Mouse (Mus musculus): ENCODE measurements around the gene Bysl. TPM values are rescaled to one million over a fixed set of nuclear protein-coding genes. Genes with fewer than 3 reads are reported as not detected.

The Bysl gene
- polyA plus RNA-seq, 3 experiments from 2014 or later: 9.1 to 12.3 (median 11.6) TPM

DNA sequence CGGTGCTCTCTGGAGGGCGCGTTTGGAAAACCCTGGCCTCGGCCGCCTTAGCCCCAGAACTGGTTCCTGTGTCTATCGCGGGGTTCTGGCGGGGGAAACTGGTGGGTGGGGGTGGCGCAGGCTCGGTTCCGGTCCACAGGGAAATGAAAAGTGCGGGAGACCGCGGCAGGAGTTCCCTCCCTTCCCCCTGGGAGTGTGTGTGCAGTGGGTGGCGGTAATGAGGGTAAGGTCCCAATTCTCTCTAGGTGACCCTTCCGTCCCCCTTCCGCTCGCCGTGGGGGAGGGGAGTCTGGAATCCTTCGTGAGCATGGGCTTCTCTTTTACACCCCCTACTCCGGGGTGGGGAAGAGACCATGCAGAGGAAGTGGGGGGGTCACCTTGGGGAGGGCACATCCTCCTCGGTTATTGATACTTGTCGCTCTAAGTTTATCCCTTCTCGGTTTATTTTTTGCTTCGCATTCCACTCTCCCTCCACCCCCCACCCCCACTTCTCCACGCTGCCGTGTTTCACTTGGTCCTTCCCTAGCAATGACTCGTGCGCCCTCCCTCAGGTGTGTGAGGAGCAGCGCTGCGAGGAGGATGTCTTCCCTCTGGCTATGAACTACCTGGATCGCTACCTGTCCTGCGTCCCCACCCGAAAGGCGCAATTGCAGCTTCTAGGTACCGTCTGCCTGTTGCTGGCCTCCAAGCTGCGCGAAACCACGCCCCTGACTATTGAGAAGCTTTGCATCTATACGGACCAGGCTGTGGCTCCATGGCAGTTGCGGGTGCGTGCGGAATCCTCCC, 16.9 kb downstream of the Bysl start:
- ATAC-seq: peak; percentile 22

- no peak for ATAC-seq
Measured at GRCm38 (mm10) chr17:47593854-47594182, 17.5 kb downstream of the Bysl start.

- peak; percentile 76 for ATAC-seq
Measured at GRCm38 (mm10) chr17:47593215-47593853, 18.0 kb downstream of the Bysl start.

DNA sequence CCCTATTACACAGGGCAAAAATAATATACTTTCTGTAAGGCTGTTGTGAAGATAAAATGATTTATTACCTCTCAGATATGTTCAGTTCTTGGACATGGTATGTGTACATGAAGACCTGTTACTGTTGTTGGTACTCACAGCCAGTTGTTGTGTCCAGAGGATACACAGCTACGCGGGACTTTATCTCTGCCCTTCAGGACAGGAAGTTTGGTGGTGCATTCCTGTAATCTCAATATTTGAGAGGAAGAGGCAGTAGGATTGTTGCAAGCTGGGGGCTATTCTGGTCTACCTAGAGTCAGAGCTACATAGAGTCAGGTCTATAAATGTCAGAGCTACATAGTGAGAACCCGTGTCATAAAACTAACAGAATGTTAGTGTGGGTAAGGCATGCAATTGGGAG, 20.2 kb downstream of the Bysl start:
- no peak for ATAC-seq

- ATAC-seq: no peak
Measured at GRCm38 (mm10) chr17:47588517-47588916, 22.8 kb downstream of the Bysl start.

GRCm38 (mm10) chr17:47580962-47581361, 30.3 kb downstream of the Bysl start:
- ATAC-seq: no peak

DNA sequence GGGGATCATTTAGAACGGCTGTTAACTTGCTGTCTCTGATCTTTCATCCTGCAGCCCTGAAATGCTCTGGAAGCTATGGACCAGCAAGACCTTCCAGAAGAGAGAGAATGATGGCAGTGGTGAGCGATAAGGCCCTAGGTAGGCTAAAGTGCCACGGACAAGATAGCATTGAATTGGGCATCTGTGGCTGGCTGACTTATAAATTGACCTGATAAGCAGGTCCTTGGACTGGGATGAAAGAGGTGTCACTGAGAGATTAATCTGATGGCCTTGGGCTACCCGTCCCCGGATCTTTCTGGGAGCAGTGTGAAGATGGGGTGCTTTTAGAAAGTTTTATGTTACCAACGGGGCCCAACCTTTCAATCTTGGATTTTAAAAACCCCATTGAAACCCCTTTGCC, 32.6 kb downstream of the Bysl start:
- no peak for ATAC-seq

DNA sequence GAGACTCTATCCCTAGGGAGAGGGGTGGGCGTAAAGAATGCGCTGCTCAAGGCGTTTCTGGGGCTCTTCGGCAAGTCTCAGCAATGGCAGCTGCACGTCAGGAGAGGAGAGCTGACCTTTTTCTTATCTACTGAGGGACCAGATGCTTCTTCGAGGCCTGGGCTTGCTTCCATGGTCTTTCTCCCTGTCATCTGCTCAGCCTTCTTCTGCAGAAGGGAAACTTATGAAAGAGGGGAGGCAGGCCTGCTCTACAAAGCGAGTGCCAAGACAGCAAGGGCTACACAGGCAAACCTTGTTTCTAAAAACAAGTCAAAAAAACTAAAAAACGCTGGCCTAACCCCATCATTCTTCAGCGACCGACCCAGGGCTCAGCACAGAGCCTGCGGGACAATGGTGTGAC, 36.5 kb downstream of the Bysl start:
- ATAC-seq: no peak

DNA sequence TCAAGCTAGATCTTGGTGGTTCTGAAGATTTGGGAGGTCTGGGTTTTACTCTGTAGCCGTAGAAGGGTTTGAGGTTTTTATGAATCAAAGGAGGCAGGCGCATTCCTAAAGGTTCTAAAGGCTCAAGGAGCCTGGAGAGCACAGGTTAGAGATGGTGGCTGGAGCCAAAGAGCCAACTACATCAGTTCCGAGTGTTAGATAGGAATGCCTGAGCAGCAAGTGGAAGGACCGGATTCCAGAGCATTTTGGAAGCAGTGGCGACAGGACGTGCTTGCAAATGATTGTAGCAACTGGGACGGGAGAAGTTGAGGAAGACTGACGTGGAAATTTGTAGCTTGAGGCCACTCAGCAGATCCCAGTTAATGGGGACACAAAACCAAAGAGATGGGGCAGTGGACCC, 37.3 kb downstream of the Bysl start:
- no peak for ATAC-seq

- no peak for ATAC-seq
Measured at GRCm38 (mm10) chr17:47572436-47572835, 38.9 kb downstream of the Bysl start.

DNA sequence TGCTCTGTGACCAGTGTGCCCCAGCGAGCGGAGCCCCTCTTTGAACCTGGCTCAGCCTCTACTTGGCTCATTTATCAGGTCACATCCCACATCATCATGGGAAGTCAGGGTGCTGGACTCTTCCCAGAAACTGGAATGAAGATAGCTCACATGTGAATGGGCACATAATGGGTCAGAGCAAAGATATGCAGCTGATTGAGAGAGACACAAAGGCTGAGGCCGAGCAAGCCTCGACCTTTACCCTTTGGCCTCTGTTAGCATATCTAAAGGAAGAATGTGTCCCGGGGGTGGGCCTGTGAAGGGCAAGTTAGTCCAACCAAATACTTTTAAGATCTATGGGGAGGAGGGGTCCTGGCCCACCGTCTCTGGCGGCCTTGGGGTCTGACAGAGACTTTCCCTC, 39.7 kb downstream of the Bysl start:
- no peak for ATAC-seq

GRCm38 (mm10) chr17:47568951-47569527, 42.3 kb downstream of the Bysl start:
- no peak for ATAC-seq

DNA sequence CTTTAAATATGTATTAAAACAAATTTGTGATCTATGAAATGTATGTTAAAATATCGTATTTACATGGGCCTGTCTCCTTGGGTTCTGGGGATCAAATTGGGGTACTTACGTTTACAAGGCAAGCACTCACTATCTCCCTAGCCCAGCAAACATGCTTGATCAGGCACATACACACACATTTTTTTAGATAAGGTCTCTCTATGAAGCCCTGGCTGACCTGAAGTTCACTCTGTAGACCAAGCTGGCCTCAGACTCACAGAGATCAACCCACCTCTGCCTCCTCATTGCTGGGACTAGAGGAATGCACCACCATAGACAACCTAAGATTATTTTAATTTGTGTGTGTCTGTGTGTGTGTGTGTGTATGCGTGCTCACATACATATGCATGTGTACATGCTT, 42.9 kb downstream of the Bysl start:
- no peak for ATAC-seq

DNA sequence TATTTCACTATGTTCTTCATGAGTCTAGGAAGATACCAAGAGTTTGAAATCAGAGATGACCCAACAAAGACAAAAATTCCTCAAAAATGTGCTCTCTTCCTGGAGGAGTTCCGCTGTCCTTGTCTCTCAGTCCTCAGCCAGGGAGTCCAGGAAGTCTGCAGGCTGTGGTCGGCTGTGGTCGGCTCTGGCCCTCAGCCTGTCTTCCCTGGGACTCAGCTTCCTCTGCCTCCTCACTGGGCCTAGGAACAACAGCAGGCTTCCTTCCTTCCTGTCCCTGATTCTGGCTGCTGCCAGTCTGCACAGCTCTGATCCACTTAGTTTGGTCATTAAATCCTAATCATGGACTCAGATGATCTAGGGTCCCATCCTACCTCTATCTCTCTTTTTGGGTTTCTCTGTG, 44.0 kb downstream of the Bysl start:
- ATAC-seq: no peak

DNA sequence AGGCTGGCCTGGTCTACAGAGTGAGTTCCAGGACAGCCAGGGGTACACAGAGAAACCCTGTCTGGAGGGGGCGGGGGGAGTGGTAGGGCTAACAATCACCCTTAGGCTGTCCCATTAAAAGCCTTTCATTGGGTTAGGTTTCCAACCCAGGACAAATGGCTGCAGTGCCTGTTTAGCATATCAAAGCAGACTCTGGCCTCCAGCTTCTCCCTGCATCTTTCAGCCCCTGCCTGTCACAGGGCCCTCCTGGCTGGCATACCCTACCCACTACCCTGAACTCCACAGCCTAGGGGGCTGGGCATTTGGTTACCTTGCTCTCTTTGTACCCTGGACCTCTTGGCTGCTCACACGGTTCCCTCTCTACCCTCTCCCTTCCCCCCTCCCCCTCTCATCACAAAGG, 45.2 kb downstream of the Bysl start:
- no peak for ATAC-seq

GRCm38 (mm10) chr17:47564612-47565011, 46.7 kb downstream of the Bysl start:
- peak; percentile 46 for ATAC-seq

GRCm38 (mm10) chr17:47562875-47563274, 48.4 kb downstream of the Bysl start:
- no peak for ATAC-seq

GRCm38 (mm10) chr17:47559726-47560125, 51.6 kb downstream of the Bysl start:
- no peak for ATAC-seq

DNA sequence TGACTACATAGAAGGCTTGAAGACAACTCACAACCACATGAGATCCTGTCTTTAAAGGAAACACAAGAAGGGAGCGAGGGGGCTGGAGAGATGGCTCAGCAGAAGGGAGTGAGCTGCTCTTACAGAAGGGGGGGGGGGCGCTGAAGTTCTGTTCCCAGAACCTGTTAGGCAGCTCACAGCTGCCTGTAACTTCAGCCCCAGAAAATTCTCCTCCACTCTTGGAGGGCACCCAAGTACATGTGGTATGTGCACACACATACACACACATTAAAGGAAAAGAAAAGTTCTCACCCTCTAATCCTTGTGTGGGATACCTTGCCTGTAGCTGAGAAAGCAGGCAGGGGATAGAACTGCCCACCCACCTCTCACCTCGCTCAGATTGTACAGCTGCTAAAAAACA, 54.1 kb downstream of the Bysl start:
- no peak for ATAC-seq

GRCm38 (mm10) chr17:47554621-47555020, 56.7 kb downstream of the Bysl start:
- ATAC-seq: no peak

DNA sequence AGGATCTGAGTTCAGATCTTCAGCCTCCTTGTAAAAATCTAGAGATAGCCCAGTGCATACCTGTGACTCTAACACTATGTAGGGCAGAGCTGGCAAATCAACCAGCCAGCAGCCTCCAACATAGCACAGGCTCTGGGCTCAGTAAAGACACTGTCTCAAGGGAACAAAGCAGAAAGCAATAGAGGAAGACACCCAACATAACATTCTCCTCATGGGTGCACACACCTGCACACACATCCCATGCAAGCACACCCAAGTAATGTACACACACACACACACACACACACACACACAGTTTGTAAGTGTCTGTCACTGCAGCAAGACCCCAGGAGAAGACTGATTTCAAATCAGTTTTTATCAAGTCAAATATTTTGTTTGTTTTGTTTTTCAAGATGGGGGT, 58.3 kb downstream of the Bysl start:
- no peak for ATAC-seq

GRCm38 (mm10) chr17:47551049-47551448, 60.2 kb downstream of the Bysl start:
- no peak for ATAC-seq
